Mouse (Mus musculus): ENCODE measurements at regions not wholly inside any gene's neighbourhood (a gene's known extent, or its start where the extent isn't known, plus 50 kb on each side); places are given as distances from the start of the nearest gene placed in this dataset.

GRCm38 (mm10) chr13:84878178-84878849, 310.9 kb upstream of the Ccnh start:
- POLR2A ChIA-PET, result no interaction called here
- CTCF ChIA-PET, result no interaction called here

- POLR2A ChIA-PET, result interaction anchor here in 1 of 4 experiments (0.7 kb wide), 1 partner anchor 15 kb away, joined by 3 read pairs; no protein-coding TSS in a partner anchor
- CTCF ChIA-PET, result no interaction called here
These were observed 283.7 kb upstream of the Ccnh start for GRCm38 (mm10) chr13:84905347-84905981.

GRCm38 (mm10) chr13:84905994-84906393, 283.2 kb upstream of the Ccnh start:
- ChIA-PET CTCF (no interaction called here), POLR2A (no interaction called here)

- ChIA-PET POLR2A (no interaction called here), CTCF (no interaction called here)
These were observed 257.9 kb upstream of the Ccnh start for GRCm38 (mm10) chr13:84931271-84931670.

GRCm38 (mm10) chr13:84935610-84936009, 253.6 kb upstream of the Ccnh start:
- ChIA-PET POLR2A (no interaction called here), CTCF (no interaction called here)

GRCm38 (mm10) chr13:84939695-84940094, 249.5 kb upstream of the Ccnh start:
- ChIA-PET POLR2A (no interaction called here), CTCF (no interaction called here)

GRCm38 (mm10) chr13:84940936-84941335, 248.3 kb upstream of the Ccnh start:
- POLR2A ChIA-PET, result no interaction called here

GRCm38 (mm10) chr13:84950873-84951272, 238.3 kb upstream of the Ccnh start:
- CTCF ChIA-PET, result interaction anchor here in 2 of 4 experiments (1.0 to 1.1 kb wide), 3 partner anchors 213 to 215 kb away, joined by 3 to 7 read pairs (median 3); no protein-coding TSS in a partner anchor
- POLR2A ChIA-PET, result no interaction called here

More at GRCm38 (mm10) chr13:84940936-84941335, 248.3 kb upstream of the Ccnh start:
- CTCF ChIA-PET, result no interaction called here

- ChIA-PET POLR2A (interaction anchor here in 1 of 4 experiments (0.6 kb wide), 1 partner anchor 449 kb away, joined by 3 read pairs; no protein-coding TSS in a partner anchor), CTCF (no interaction called here)
These were observed 236.0 kb upstream of the Ccnh start for GRCm38 (mm10) chr13:84953161-84953560.

- ChIA-PET CTCF (no interaction called here), POLR2A (no interaction called here)
These were observed 235.4 kb upstream of the Ccnh start for GRCm38 (mm10) chr13:84953760-84954159.

GRCm38 (mm10) chr13:84968943-84969342, 220.3 kb upstream of the Ccnh start:
- ChIA-PET POLR2A (no interaction called here), CTCF (no interaction called here)
